Mouse (Mus musculus): ENCODE measurements around the gene Tnfsf13.

DNA sequence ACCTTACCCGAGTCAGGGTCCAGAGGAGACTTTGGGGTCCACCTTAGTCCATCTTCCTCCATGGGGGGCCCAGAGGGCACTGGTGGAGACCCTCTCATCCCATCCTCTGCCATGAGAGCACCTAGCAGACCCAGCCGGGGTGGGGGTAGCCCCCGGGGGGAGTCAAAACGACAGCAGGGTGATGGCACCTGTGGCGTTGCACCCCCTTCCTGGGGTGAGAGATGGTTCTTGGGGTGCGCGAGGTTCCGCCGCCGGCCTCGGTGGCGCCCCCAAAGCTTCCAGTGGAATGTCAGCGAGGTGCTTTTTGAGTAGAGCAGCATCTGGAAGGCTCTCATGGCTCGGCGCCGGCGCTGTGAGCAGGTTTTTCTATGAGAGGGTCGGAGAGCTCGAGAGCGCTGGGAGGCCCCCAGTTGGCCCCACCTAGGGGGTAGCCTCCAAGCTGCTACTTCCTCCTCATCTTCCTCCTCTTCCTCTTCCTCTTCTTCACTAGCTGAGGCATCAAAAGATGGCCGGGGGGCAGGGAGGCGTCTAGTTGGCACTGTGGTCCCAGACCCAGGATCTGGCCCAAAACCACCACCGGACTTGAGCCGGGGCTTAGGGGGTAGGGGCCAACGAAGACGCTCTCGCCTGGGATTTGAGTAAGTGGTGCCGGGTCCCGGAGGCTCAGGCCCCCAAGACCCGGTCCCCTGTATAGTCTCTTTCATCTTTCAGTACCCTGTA lies 5.3 kb downstream of the Tnfsf13 start:
- TF ChIP-seq CTCF (IDR thresholded peaks at IDR 0.05; ENCODE audit: extremely low read depth, insufficient read depth, low read length) (no peak), POLR2A (IDR thresholded peaks at IDR 0.05; ENCODE audit: extremely low read depth, insufficient read depth, low read length) (no peak)
